Mouse (Mus musculus): ENCODE measurements around the gene Elf1. TPM values are rescaled to one million over a fixed set of nuclear protein-coding genes. Genes with fewer than 3 reads are reported as not detected.

The Elf1 gene
- polyA plus RNA-seq, 2 experiments = 8.7 to 9.3 TPM

- DNase-seq (ENCODE audit: low read depth in 3 of 3, low spot score in 3 of 3) (no peak), ATAC-seq (ENCODE audit: insufficient read depth) (no peak)
- Histone ChIP-seq H3K27ac (no peak overlapping the region), H3K4me2 (ENCODE audit: low read depth) (no peak overlapping the region), H3K36me3 (replicated peaks; ENCODE audit: control insufficient read depth, insufficient read depth, low read depth) (peaks cover 6% of the 10 kb centered on the region), H3K27me3 (ENCODE audit: control insufficient read depth, insufficient read depth, low read length) (no peaks in the 10 kb centered on the region), H3K9ac (replicated peaks) (no peak overlapping the region), H3K9me3 (ENCODE audit: control insufficient read depth, low read length) (no peaks in the 10 kb centered on the region), H3K4me1 (replicated peaks; ENCODE audit: control insufficient read depth in 2 of 2, insufficient read depth in 2 of 2, low read length in 1 of 2) (peaks cover 25 to 32% of the 10 kb centered on the region in 2 experiments), H3K4me3 (ENCODE audit: insufficient read depth in 1 of 2, low read depth in 2 of 2, low read length in 2 of 2) (no peak overlapping the region)
- no peak for TF ChIP-seq EP300 (IDR thresholded peaks at IDR 0.05; ENCODE audit: low read depth)
- 74% methylated on average over 12 of the region's 12 CpGs for whole genome bisulfite sequencing (ENCODE audit: insufficient replicate concordance)
These were observed 8.2 kb downstream of the Elf1 start for GRCm38 (mm10) chr14:79489150-79489549.

GRCm38 (mm10) chr14:79490246-79490645 is 9.3 kb downstream of the Elf1 start:
- TF ChIP-seq EP300 (IDR thresholded peaks at IDR 0.05; ENCODE audit: low read depth) (no peak), CTCF (IDR thresholded peaks at IDR 0.05; ENCODE audit: low read depth) (no peak)
- Histone ChIP-seq H3K4me1 (replicated peaks; ENCODE audit: control insufficient read depth in 2 of 2, insufficient read depth in 2 of 2, low read length in 1 of 2) (peaks cover 17 to 26% of the 10 kb centered on the region in 2 experiments), H3K36me3 (replicated peaks; ENCODE audit: control insufficient read depth, insufficient read depth, low read depth) (peaks cover 6% of the 10 kb centered on the region), H3K27me3 (ENCODE audit: control insufficient read depth, insufficient read depth, low read length) (no peaks in the 10 kb centered on the region), H3K9me3 (ENCODE audit: control insufficient read depth, low read length) (no peaks in the 10 kb centered on the region), H3K4me3 (ENCODE audit: insufficient read depth in 1 of 2, low read depth in 2 of 2, low read length in 2 of 2) (no peak overlapping the region), H3K9ac (replicated peaks) (no peak overlapping the region), H3K4me2 (ENCODE audit: low read depth) (no peak overlapping the region), H3K27ac (no peak overlapping the region)
- ATAC-seq (ENCODE audit: insufficient read depth) (no peak), DNase-seq (ENCODE audit: low read depth in 3 of 3, low spot score in 3 of 3) (no peak)
- 70% methylated on average over 3 of the region's 3 CpGs for WGBS (ENCODE audit: insufficient replicate concordance)

- ATAC-seq (ENCODE audit: insufficient read depth) (no peak), DNase-seq (ENCODE audit: low read depth in 3 of 3, low spot score in 3 of 3) (no peak)
- no peak overlapping the region for H3K27ac ChIP-seq
- H3K4me3 ChIP-seq (ENCODE audit: insufficient read depth in 1 of 2, low read depth in 2 of 2, low read length in 2 of 2) = no peak overlapping the region
- H3K4me2 ChIP-seq (ENCODE audit: low read depth) = no peak overlapping the region
- no peaks in the 10 kb centered on the region for H3K9me3 ChIP-seq (ENCODE audit: control insufficient read depth, low read length)
- TF ChIP-seq CTCF (IDR thresholded peaks at IDR 0.05; ENCODE audit: low read depth) (no peak), EP300 (IDR thresholded peaks at IDR 0.05; ENCODE audit: low read depth) (no peak)
- H3K4me1 ChIP-seq (replicated peaks; ENCODE audit: control insufficient read depth in 2 of 2, insufficient read depth in 2 of 2, low read length in 1 of 2) = peaks cover 10 to 12% of the 10 kb centered on the region in 2 experiments
- H3K9ac ChIP-seq (replicated peaks) = no peak overlapping the region
- H3K27me3 ChIP-seq (ENCODE audit: control insufficient read depth, insufficient read depth, low read length) = no peaks in the 10 kb centered on the region
- WGBS (ENCODE audit: insufficient replicate concordance) = 81% methylated on average over 6 of the region's 6 CpGs
- peaks cover 4% of the 10 kb centered on the region for H3K36me3 ChIP-seq (replicated peaks; ENCODE audit: control insufficient read depth, insufficient read depth, low read depth)
These were observed 13.4 kb downstream of the Elf1 start for GRCm38 (mm10) chr14:79494349-79494748.

GRCm38 (mm10) chr14:79499326-79499725 is 18.3 kb downstream of the Elf1 start:
- DNase-seq (ENCODE audit: low read depth in 3 of 3, low spot score in 3 of 3) = no peak
- H3K4me3 ChIP-seq (ENCODE audit: insufficient read depth in 1 of 2, low read depth in 2 of 2, low read length in 2 of 2) = no peak overlapping the region
- peak overlapping the region; percentile 41 for H3K27ac ChIP-seq
- H3K9me3 ChIP-seq (ENCODE audit: control insufficient read depth, low read length) = no peaks in the 10 kb centered on the region
- H3K36me3 ChIP-seq (replicated peaks; ENCODE audit: control insufficient read depth, insufficient read depth, low read depth) = no peaks in the 10 kb centered on the region
- no peak for TF ChIP-seq EP300 (IDR thresholded peaks at IDR 0.05; ENCODE audit: low read depth)
- no peak for TF ChIP-seq CTCF (IDR thresholded peaks at IDR 0.05; ENCODE audit: low read depth)
- H3K9ac ChIP-seq (replicated peaks) = no peak overlapping the region
- no peak overlapping the region; the same call in 1 of the 2 replicates for H3K4me2 ChIP-seq (ENCODE audit: low read depth)
- peaks cover 35 to 37% of the 10 kb centered on the region in 2 experiments for H3K4me1 ChIP-seq (replicated peaks; ENCODE audit: control insufficient read depth in 2 of 2, insufficient read depth in 2 of 2, low read length in 1 of 2)
- ATAC-seq (ENCODE audit: insufficient read depth) = no peak
- H3K27me3 ChIP-seq (ENCODE audit: control insufficient read depth, insufficient read depth, low read length) = no peaks in the 10 kb centered on the region
- WGBS (ENCODE audit: insufficient replicate concordance) = 26% methylated on average over 9 of the region's 9 CpGs

GRCm38 (mm10) chr14:79500756-79501155 is 19.8 kb downstream of the Elf1 start:
- H3K9me3 ChIP-seq (ENCODE audit: control insufficient read depth, low read length) = no peaks in the 10 kb centered on the region
- H3K4me1 ChIP-seq (replicated peaks; ENCODE audit: control insufficient read depth in 2 of 2, insufficient read depth in 2 of 2, low read length in 1 of 2) = peaks cover 37 to 46% of the 10 kb centered on the region in 2 experiments
- no peaks in the 10 kb centered on the region for H3K36me3 ChIP-seq (replicated peaks; ENCODE audit: control insufficient read depth, insufficient read depth, low read depth)
- H3K4me2 ChIP-seq (ENCODE audit: low read depth) = peak overlapping the region; percentile 13; the same call in 1 of the 2 replicates
- H3K9ac ChIP-seq (replicated peaks) = no peak overlapping the region
- peak overlapping the region; percentile 13; the same call in 1 of the 2 replicates for H3K27ac ChIP-seq
- TF ChIP-seq CTCF (IDR thresholded peaks at IDR 0.05; ENCODE audit: low read depth) = no peak
- 0 out of 2 replicates have a peak, but pooled peaks have one; percentile 32 for TF ChIP-seq EP300 (IDR thresholded peaks at IDR 0.05; ENCODE audit: low read depth)
- ATAC-seq (ENCODE audit: insufficient read depth) = peak; percentile 25; the same call in 1 of the 2 replicates
- no peak overlapping the region for H3K4me3 ChIP-seq (ENCODE audit: insufficient read depth in 1 of 2, low read depth in 2 of 2, low read length in 2 of 2)
- no peaks in the 10 kb centered on the region for H3K27me3 ChIP-seq (ENCODE audit: control insufficient read depth, insufficient read depth, low read length)
- no peak for DNase-seq (ENCODE audit: low read depth in 3 of 3, low spot score in 3 of 3)
- WGBS (ENCODE audit: insufficient replicate concordance) = 24% methylated on average over 4 of the region's 4 CpGs

All from liver, embryonic 14.5 days (tissue).